Mouse (Mus musculus) granulocyte monocyte progenitor cell, adult 5-6 weeks (primary cell): Measurements from ENCODE around the gene Wdr70. TPM values are rescaled to one million over a fixed set of nuclear protein-coding genes. Genes with fewer than 3 reads are reported as not detected.

Experiments used
- ATAC-seq: replicated peaks from 2 replicates; pipeline ENCODE4 v1.8.0; 2016; ENCODE audit warnings: mild to moderate bottlenecking, moderate TSS enrichment, inconsistent platforms; ENCODE audit not compliant: poor library complexity, severe bottlenecking
- total RNA-seq, 2 experiments: library from RNA; stranded (forward) in 1 of 2; stranded (reverse) in 1 of 2; fragments of 200-712, 200-1000 nt in 1 of 2; fragments of >200 nt in 1 of 2; fragmentation: Nextera tagmentation in 1 of 2; gene quantifications; 2 replicates each; pipeline ENCODE4 v1.2.3; 2014 to 2017

The Wdr70 gene
- total RNA-seq, 2 experiments from 2014 or later: 39.8 to 41.4 TPM

- peak; percentile 99 for ATAC-seq
These were observed 61.2 kb downstream of the Wdr70 start for GRCm38 (mm10) chr15:8037825-8038224.

GRCm38 (mm10) chr15:8031211-8031610, 67.8 kb downstream of the Wdr70 start:
- no peak for ATAC-seq

GRCm38 (mm10) chr15:8030643-8031042, 68.4 kb downstream of the Wdr70 start:
- no peak for ATAC-seq

GRCm38 (mm10) chr15:8027503-8027902, 71.5 kb downstream of the Wdr70 start:
- no peak for ATAC-seq

- ATAC-seq: no peak
These were observed 87.6 kb downstream of the Wdr70 start for GRCm38 (mm10) chr15:8011418-8011817.

GRCm38 (mm10) chr15:8007413-8007812, 91.6 kb downstream of the Wdr70 start:
- ATAC-seq: no peak

GRCm38 (mm10) chr15:8006056-8006455, 93.0 kb downstream of the Wdr70 start:
- ATAC-seq: no peak

GRCm38 (mm10) chr15:8005506-8005905, 93.5 kb downstream of the Wdr70 start:
- no peak for ATAC-seq

GRCm38 (mm10) chr15:8003789-8004188, 95.2 kb downstream of the Wdr70 start:
- ATAC-seq: peak; percentile 80

- peak; percentile 95 for ATAC-seq
These were observed 100.0 kb downstream of the Wdr70 start for GRCm38 (mm10) chr15:7998843-7999546.

- ATAC-seq: peak; percentile 77
These were observed 100.9 kb downstream of the Wdr70 start for GRCm38 (mm10) chr15:7998095-7998494.

- no peak for ATAC-seq
These were observed 105.3 kb downstream of the Wdr70 start for GRCm38 (mm10) chr15:7993721-7994120.

GRCm38 (mm10) chr15:7990101-7990500, 108.9 kb downstream of the Wdr70 start:
- ATAC-seq: no peak

GRCm38 (mm10) chr15:7987374-7987773, 111.6 kb downstream of the Wdr70 start:
- ATAC-seq: no peak

GRCm38 (mm10) chr15:7986274-7986673, 112.7 kb downstream of the Wdr70 start:
- ATAC-seq: no peak

- 0 out of 2 replicates have a peak, but pooled peaks have one; percentile 50 for ATAC-seq
These were observed 120.4 kb downstream of the Wdr70 start for GRCm38 (mm10) chr15:7978640-7979039.

GRCm38 (mm10) chr15:7976775-7977174, 122.2 kb downstream of the Wdr70 start:
- no peak for ATAC-seq

- peak; percentile 55; the same call in 1 of the 2 replicates for ATAC-seq
These were observed 124.6 kb downstream of the Wdr70 start for GRCm38 (mm10) chr15:7974368-7974767.

- ATAC-seq: no peak
These were observed 126.5 kb downstream of the Wdr70 start for GRCm38 (mm10) chr15:7972528-7972927.

GRCm38 (mm10) chr15:7962786-7963185, 136.2 kb downstream of the Wdr70 start:
- ATAC-seq: no peak

- ATAC-seq: no peak
These were observed 137.5 kb downstream of the Wdr70 start for GRCm38 (mm10) chr15:7961489-7961888.

GRCm38 (mm10) chr15:7956899-7957298, 142.1 kb downstream of the Wdr70 start:
- no peak for ATAC-seq
